Mouse (Mus musculus): ENCODE results near the gene Tnpo1.
"Not testable (repeated sequence)": the region's sequence is repeated elsewhere in the genome, so short reads cannot be mapped to it uniquely, and the experiment has no call there.

Tnpo1 gene

DNA sequence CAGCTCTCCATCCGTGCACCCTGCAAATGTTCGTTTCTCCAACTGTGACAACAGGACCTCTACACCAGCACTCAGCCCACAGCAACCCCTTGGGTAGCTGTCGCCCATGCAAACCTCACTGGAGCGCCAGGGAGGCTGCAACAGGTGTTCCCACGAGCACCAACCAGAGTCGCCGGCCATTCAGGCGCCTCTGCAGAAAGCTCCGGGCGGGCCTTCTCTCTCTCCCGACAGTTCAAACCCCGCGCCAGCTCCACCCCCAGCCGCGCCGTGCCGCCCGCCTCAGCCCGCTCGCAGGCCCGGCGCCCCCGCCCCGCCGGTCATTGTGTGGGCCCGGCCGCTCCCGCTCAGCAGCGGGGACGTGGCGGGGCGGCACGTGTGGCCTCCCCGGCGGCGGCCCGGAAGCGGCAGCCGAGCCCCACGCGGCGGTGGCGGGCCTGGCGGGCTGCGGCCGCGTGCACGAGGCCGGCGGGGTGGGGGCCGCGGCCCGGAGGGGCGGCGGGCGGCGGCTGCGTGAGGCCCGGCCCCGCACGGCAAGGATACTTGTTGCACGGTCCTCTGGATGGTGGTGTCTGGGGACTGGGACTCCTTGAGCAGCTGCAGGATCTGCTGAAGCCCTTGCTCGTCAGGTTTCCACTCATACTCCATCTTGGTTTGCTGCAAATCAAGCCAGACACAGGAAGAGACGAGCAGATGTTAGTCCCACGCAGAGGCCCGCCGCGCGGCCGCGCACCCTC, 35.9 kb downstream of the Tnpo1 start:
- DNase-seq (ENCODE audit: low read depth, low spot score) = peak; percentile 76

DNA sequence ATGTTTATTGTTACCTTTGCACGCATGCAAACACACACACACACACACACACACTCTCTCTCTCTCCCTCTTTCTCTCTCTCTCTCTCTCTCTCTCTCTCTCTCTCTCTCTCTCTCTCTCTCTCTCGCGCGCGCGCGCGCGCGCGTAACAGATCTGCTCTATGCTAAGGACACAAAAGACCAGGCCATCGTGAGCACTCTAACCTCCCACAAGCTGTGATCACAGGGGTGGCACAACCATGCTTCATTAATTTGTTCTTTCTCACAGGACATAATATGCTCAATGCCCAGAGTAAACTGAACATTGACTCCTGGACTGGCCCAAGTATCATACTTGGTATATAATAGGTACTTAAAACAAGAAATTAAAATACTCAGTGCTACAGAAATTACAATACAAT, 37.0 kb downstream of the Tnpo1 start:
- no peak for DNase-seq (ENCODE audit: low read depth, low spot score)

DNA sequence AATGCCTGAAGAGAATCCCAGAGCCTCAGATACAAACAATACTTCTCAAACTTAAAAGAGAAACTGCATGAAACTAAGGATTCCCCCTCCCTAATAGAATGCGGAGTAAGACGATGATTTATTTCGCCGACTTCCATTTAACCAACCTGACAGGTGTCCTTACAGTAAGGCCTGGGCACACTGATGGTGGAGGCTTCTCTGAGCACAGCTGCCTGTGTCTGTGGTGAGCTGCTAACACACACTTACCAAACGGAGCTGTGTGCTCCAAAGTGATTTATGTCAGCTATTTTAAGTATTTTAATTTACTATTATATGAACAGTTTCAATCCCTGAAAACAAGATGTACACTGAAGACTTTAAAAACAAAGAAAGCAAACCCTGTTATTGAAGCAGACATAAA, 42.4 kb downstream of the Tnpo1 start:
- no peak for DNase-seq (ENCODE audit: low read depth, low spot score)

DNA sequence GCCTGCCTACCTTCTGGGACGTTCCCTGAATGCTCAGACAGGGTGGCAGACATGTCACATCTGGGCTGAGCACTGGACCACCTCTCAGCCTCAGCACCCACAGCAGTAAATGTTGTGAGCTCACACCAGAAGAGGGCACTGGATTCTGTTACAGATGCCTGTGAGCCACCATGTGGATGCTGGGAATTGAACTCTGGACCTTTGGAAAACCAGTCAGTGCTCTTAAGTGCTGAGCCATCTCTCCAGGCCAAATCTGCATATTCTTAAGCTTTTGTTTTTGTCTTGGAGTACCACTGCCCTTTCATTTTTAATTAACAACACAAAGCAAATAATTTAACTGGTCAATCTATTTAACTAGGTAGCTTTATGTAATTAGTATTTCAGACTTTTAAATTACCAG, 44.2 kb downstream of the Tnpo1 start:
- peak; percentile 33 for DNase-seq (ENCODE audit: low read depth, low spot score)

DNA sequence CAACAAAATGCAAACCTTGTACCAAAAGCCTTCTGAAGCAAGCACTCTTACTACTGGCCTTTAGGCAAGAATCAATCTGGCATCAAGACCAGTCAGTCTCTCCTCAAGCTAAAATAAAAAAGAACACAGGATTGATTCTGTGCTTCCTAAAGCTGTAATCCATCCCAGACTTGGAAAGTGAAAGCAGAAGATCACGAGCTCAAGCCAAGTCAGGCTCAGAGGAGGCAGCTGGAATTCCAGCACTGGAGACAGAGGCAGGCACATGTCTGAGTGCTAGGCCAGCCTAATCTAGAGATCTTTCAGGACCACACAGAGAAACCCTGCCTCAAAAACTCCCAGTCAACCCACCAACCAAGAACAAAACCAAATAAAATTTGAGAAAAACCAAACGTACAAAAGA, 45.8 kb downstream of the Tnpo1 start:
- no peak for DNase-seq (ENCODE audit: low read depth, low spot score)

DNA sequence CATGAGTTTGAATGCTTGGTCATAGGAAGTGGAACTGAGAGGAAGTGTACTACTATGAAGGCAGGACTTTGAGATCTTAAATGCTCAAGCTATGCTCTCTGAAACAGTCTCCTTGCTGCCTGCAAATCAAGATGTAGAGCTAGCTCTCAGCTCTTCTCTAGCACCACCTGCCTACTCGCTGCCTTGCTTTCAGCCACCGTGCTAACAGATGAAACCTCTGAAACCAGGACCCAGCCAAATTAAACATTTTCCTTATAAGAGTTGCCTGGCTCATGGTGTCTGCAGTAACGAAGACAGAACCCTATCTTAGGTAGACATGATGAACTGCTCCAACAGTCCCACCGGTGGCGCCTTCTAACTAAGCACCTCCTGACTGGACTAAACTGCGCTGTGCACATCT, 46.8 kb downstream of the Tnpo1 start:
- DNase-seq (ENCODE audit: low read depth, low spot score) = no peak

DNA sequence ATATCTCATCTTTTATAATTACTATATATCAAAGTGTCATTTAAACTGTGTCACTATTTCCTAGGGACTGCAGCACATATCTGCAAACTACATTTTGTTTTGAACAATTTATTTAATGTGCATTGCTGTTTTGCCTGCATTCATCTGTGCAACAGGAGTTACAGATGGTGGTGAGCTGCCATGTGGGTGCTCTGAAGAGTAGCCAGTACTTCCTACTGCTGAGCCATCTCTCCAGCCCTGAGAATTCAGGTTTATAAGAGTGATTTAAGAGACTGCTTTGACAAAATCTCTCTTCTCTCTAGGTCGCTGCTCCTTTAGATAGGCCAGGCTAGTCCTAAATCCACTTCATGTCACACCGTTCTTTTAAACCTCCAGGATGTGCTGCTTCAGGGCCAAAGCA, 49.0 kb downstream of the Tnpo1 start:
- DNase-seq (ENCODE audit: low read depth, low spot score) = no peak

DNA sequence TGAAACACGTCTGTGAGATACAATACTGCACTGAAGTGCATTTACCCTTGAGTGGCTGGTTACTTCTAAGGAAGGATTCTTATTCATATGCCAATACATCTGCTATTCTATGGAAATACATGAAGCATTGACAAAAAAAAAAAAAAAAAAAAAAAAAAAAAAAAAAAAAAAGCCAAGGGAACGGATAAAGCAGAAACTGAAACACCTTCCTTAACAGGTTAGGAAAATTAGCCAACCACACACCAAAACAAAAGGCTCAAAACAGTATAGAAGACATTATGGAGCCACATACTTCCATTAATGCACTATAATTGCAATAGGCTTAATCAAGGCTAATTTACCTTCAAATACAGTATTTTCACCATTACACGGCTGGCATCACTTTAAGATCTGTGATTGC, 51.5 kb downstream of the Tnpo1 start:
- no peak for DNase-seq (ENCODE audit: low read depth, low spot score)

DNA sequence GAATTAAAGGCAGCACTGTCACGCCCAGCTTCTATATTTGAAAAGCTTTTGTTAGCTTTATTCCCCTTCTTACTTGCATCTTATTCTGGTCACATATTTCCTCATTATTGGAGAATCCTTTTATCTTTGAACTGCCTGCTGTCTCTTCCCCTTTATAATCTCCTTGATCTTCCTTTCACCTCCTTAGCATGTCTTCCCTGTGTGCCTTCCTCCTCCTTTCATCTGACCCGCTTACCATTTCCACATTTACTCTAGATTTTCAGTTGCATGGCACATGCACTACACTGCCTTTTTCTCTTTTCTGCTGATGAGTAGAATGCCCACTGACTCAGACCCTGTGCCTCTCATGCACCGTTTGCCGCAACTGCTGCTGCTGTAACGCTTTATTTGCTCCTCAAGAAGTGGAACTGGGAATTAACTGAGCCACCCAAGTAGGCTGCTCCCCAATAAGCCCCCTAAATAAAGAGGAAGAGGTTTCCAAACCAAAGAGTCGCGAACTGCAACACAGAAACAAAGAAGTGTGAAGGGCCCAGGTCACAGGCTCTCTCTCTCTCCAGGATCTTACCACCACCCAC, 53.8 kb downstream of the Tnpo1 start:
- no peak for DNase-seq (ENCODE audit: low read depth, low spot score)

DNA sequence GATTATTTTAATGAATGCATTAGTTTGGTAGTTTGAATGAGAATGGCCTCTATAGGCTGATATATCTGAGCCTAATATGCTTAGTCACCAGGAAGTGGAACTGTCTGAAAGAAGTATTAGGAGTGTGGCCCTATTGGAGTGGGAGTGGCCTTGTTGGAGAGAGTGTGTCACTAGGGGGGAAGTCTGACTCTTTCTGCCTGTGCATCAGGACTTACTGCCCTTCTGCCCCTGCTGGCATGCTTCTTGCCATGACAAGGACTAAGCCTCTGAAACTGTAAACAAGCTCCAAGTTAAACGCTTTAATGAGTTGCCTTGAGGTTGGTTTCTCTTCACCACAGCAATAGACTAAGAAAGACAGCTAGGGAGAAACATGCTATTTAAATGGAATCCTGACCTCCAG, 54.9 kb downstream of the Tnpo1 start:
- peak; percentile 44 for DNase-seq (ENCODE audit: low read depth, low spot score)

DNA sequence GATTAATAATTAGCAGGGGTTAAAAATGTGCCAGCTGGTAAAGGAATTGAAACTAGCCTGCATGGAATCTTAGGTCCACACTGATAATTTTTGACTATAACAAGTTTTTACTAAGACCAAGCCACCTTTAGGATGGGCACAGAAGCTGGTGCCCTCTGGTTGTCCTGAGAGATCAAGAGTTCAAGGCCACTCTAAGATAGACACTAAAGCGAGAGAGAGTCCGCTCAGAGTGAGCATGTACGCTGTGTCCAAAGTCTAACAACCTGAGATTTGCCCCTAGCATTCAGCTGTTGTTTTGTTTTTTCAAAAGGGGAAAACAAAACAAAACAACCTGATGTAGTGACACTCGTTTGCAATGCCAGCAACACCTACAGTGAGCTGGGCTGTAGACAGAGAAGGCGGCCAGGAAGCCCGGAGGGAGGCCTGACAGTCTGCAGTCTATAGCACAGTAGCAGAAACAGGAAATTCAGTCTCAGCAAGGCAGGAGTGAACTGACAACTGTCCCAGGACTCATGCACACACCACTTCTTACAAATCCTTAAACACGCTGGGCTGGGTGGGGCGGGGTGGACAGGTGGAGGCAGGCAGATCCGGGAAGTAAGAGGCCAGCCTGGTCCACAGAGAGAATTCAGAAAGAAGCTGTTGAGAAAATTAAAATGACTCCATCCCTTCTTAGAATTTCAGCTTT, 57.8 kb downstream of the Tnpo1 start:
- DNase-seq (ENCODE audit: low read depth, low spot score) = peak; percentile 23

DNA sequence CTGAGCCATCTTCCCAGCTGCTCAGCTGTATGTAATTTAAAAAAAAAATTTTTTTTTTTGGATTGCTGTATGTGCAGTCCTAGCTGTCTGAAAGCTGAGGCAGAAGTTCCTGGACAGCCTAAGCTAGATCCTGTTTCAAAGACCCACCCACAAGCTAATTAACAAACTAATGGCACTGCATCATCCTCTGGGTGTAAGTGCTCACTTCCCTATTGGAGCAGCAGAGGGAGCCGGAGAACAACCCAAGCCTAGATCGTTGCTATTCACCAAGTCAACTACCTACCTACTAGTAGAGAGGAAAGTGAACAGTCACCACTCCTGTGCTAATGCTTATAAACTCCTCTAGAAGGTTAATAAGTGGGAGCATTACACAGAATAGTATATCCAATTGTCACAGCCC, 58.4 kb downstream of the Tnpo1 start:
- DNase-seq (ENCODE audit: low read depth, low spot score) = peak; percentile 93

DNA sequence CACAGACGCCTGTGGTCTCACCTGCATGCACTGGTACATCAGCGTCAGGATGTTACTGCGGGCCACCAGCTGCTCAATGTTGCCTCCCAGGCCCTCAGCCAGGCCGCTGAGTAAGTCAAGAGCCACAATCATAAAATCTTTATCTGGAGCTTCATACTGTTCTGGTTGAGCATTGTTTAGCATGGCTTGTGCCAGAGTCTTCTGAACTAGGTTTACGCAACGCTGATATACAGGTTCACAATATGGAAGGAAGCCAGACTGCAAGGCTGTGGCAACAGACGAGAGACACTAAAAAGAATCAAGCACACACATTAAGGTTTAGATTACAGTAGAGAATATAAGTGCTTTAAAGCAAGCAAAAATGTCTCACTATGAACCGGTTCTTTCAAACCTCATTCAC, 70.9 kb downstream of the Tnpo1 start:
- no peak for DNase-seq (ENCODE audit: low read depth, low spot score)

DNA sequence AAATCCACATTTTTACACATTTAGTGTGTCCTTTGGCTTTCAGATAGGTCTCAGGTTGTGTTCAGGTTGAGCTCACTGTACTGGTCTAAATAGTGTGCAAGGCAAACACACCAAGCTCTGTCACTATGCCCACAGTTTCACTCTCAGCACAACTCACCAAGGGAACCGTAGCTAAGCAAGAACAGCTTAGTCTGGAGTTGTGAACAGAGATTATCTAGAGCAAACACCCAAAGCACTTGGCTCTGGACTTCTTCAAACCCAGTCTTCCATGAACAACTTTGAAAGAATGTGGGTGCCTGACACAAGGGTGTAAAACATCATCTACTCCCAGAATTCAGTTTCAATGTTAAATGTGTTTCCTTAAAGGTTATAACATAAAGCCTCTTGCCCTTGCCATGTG, 80.4 kb downstream of the Tnpo1 start:
- no peak for DNase-seq (ENCODE audit: low read depth, low spot score)

DNA sequence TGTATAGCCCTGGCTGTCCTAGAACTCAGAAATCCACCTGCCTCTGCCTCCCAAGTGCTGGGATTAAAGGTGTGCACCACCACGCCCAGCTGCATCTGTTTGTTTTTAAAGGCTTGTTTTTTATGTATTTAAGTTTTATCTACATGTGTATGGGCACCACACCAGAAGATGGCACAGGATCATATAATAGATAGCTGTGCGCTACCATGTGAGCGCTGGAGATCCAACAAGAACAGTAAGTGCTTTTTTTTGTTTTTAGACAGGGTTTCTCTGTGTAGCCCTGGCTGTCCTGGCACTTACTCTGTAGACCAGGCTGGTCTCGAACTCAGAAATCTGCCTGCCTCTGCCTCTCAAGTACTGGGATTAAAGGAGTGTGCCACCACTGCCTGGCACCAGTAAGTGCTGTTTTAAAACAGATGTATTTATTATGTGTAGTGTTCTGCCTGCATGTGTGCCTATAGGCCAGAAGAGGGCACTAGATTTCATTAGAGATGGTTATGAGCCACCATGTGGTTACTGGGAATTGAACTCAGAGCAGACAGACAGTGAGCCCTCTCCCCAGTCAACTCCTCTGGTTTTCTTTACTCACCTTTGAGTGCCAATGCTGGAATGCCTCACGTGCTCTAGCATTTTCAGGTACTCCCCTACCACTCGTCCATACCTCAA, 89.6 kb downstream of the Tnpo1 start:
- DNase-seq (ENCODE audit: low read depth, low spot score) = peak; percentile 73

DNA sequence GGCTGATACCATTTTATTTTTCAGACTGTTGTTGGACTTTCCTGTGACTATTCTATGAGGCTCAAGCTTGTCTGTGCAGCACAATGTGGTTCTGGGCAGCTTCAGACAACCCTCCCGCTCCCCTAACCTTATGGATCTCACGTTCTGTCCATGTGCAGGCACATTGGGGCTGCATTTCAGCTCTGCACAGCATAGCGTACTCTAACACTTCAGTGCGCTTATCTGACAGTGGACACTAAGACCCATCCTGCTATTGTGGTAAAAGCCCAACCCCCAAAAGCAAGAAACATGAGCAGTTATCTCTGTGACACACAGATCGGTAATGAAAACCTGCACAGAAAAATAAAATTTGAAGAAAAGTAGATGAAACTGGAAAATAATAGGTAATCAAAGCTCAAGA, 90.4 kb downstream of the Tnpo1 start:
- no peak for DNase-seq (ENCODE audit: low read depth, low spot score)

DNA sequence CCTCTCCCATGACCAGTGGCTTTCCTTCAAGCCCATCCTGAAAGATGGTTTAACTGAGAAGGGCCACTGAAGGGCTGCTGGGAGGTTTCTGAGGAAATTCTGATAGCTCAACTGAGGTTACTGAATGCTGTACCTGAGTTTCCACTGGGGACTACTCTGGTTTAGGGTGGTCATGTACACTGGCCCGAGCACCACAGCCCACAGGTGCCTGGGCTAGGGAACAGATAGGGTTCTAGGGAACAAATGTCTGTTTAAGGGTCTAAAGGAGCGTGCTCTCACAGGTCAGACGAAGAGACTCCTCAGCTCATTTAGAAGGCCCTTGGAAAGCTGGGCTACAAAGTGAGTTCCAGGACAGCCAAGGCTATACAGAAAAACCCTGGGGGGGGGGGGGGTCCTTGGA, 91.5 kb downstream of the Tnpo1 start:
- DNase-seq (ENCODE audit: low read depth, low spot score) = no peak

DNA sequence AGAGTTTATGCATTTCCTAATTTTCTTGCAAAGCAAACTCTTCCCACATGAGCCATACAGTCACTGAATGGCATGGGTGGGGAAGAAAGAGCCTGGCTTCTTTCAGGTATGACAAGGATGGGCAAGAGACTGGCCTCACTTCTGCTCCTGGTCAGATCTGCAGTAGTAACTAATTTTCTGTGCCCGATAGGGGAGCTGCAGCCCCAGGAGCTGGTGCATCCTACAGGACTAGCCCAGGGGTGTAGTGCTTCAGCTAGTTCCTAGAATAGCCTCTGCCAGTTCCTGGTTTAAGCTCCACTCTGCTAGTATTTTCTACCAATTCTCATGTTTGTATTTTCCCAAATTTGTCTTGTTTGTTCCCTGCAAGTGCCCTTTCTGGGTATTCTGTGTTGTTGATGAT, 92.0 kb downstream of the Tnpo1 start:
- peak; percentile 40 for DNase-seq (ENCODE audit: low read depth, low spot score)

DNA sequence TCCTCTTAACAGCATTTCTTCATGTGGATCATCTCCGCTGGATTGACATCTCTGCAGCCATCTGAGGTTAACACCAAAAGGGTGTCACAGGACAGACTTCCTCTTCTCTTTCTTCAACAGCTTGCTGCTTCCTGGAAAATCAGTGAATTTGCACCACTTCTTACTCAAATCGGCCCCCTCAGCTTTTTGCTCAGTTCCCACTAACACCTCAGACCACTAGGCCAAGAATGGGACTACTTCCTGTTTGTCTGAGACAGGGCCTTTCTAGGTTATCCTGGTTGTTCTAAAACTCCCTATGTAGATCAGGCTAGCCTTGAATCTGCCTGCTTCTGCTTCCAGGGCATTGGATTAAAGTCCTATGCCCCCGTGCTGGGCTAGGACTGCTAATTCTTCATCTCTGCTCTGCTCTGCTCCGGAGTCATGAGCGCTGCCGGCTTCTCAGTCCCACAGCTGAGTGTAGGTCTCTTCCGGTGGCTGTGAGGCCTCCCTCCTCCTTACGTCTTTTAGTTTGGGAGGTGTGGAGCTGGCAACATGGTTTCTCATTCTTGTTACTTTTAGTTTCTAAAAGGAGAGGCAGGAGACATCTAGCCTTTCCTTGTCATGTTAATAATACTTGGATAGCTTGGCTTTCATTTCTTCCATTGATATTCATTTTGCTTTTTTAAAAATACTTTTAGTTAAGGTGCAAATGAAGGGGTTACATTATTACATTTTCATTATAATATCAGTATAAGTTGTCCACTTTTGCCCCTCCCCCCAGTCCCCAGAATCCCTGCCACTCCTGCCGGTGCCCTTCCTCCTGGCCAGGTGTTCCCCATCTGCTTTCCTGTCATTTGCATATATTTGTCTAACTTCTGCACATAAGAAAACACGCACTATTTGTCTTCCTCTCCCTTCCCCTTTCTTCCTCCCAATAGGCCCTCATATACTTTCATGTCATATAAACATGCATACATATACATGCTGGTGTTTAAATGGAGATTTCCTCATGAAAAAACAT, 93.4 kb downstream of the Tnpo1 start:
- DNase-seq (ENCODE audit: low read depth, low spot score) = peak; percentile 48

DNA sequence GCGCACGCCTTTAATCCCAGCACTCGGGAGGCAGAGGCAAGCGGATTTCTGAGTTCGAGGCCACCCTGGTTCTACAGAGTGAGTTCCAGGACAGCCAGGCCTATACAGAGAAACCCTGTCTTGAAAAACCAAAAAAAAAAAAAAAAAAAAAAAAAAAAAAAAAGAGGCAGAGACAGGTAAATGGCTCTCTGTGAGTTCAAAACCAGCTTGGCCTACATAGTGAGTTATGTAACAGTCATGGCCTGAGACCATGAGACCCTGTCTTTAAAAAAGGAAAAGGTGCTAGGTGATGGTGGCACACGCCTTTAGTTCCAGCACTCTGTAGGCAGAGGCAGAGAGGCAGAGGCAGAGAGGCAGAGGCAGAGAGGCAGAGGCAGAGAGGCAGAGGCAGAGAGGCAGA, 97.2 kb downstream of the Tnpo1 start:
- not testable (repeated sequence) for DNase-seq (ENCODE audit: low read depth, low spot score)

DNA sequence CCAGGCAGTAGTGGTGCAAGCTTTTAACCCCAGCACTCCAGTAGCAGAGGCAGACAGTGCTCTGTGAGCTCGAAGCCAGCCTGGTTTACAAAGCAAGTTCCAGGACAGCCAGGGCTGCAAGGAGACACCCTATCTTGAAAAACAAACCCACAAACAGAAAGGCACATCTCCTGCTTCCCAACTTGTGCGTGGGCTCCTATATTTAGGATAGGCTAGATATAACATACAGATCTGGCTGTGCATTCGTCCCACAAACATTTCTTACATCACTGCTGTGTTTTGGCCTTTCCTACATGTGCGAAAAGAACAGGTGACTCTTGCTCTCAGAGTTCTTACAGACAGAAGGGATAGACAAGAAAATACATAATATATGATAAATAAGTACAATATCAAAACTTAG, 100.6 kb downstream of the Tnpo1 start:
- DNase-seq (ENCODE audit: low read depth, low spot score) = no peak

Measured in R1 (cell line).